Mouse (Mus musculus): ENCODE results near the gene Znhit1. TPM values are rescaled to one million over a fixed set of nuclear protein-coding genes. Genes with fewer than 3 reads are reported as not detected.

The Znhit1 gene
- polyA plus RNA-seq, 1 experiment from 2014 or later = 97.4 TPM

GRCm38 (mm10) chr5:136987138-136987933 lies 485 bp downstream of the Znhit1 start:
- Histone ChIP-seq H3K36me3 (ENCODE audit: insufficient read depth) (peaks cover 37% of the 10 kb centered on the region), H3K9ac (peak overlapping the region; percentile 96), H3K4me1 (ENCODE audit: insufficient read depth) (peaks cover 4% of the 10 kb centered on the region), H3K27ac (ENCODE audit: low read depth) (peak overlapping the region; percentile 98), H3K4me3 (ENCODE audit: low read depth, low read length) (peak overlapping the region; percentile 86), H3K27me3 (ENCODE audit: insufficient read depth, low read length) (no peaks in the 10 kb centered on the region), H3K4me2 (peak overlapping the region; percentile 72), H3K9me3 (ENCODE audit: low read depth, low read length) (no peaks in the 10 kb centered on the region)
- DNase-seq (peak; percentile 85), ATAC-seq (ENCODE audit: insufficient read depth) (peak; percentile 65)
- WGBS = under 1% methylated on average over 67 of the region's 67 CpGs
- no peak for TF ChIP-seq CTCF (IDR thresholded peaks at IDR 0.05; ENCODE audit: low read depth)

- DNase-seq = peak; percentile 100
- Histone ChIP-seq H3K27ac (ENCODE audit: low read depth) (peak within 1 kb of the TSS; percentile 98), H3K27me3 (ENCODE audit: insufficient read depth, low read length) (no peaks in the 10 kb centered on the region), H3K4me2 (peak within 1 kb of the TSS; percentile 72), H3K4me1 (ENCODE audit: insufficient read depth) (peaks cover 4% of the 10 kb centered on the region), H3K9me3 (ENCODE audit: low read depth, low read length) (no peaks in the 10 kb centered on the region), H3K36me3 (ENCODE audit: insufficient read depth) (peaks cover 36% of the 10 kb centered on the region), H3K4me3 (ENCODE audit: low read depth, low read length) (peak within 1 kb of the TSS; percentile 86), H3K9ac (peak within 1 kb of the TSS; percentile 96)
- under 1% methylated on average over 26 of the region's 26 CpGs for WGBS
- peak; percentile 88 for ATAC-seq (ENCODE audit: insufficient read depth)
- no peak; the same call in 1 of the 2 replicates for TF ChIP-seq CTCF (IDR thresholded peaks at IDR 0.05; ENCODE audit: low read depth)
These were observed 1.1 kb downstream of the Znhit1 start, which contains the start of gene Plod3 for GRCm38 (mm10) chr5:136986695-136987137. Gene Plod3, plus strand, starts transcription at chr5:136987019.

GRCm38 (mm10) chr5:136984828-136985227 lies 3.0 kb downstream of the Znhit1 start:
- Histone ChIP-seq H3K4me3 (ENCODE audit: low read depth, low read length) (no peak overlapping the region), H3K27me3 (ENCODE audit: insufficient read depth, low read length) (no peaks in the 10 kb centered on the region), H3K9me3 (ENCODE audit: low read depth, low read length) (no peaks in the 10 kb centered on the region), H3K36me3 (ENCODE audit: insufficient read depth) (peaks cover 32% of the 10 kb centered on the region), H3K4me2 (no peak overlapping the region), H3K4me1 (ENCODE audit: insufficient read depth) (peaks cover 4% of the 10 kb centered on the region), H3K27ac (ENCODE audit: low read depth) (no peak overlapping the region), H3K9ac (no peak overlapping the region)
- ATAC-seq (ENCODE audit: insufficient read depth) (no peak), DNase-seq (peak; percentile 35)
- TF ChIP-seq CTCF (IDR thresholded peaks at IDR 0.05; ENCODE audit: low read depth) = no peak
- 44% methylated on average over 14 of the region's 14 CpGs for WGBS

- peak; percentile 72 for DNase-seq
- Histone ChIP-seq H3K4me3 (ENCODE audit: low read depth, low read length) (no peak overlapping the region), H3K27me3 (ENCODE audit: insufficient read depth, low read length) (no peaks in the 10 kb centered on the region), H3K4me1 (ENCODE audit: insufficient read depth) (peaks cover 4% of the 10 kb centered on the region), H3K27ac (ENCODE audit: low read depth) (no peak overlapping the region), H3K9ac (no peak overlapping the region), H3K9me3 (ENCODE audit: low read depth, low read length) (no peaks in the 10 kb centered on the region), H3K4me2 (no peak overlapping the region), H3K36me3 (ENCODE audit: insufficient read depth) (peaks cover 25% of the 10 kb centered on the region)
- TF ChIP-seq CTCF (IDR thresholded peaks at IDR 0.05; ENCODE audit: low read depth) = peak; percentile 64
- 48% methylated on average over 15 of the region's 16 CpGs for WGBS
- ATAC-seq (ENCODE audit: insufficient read depth) = no peak
These were observed 5.4 kb downstream of the Znhit1 start for GRCm38 (mm10) chr5:136982338-136982930.

GRCm38 (mm10) chr5:136980974-136981373 lies 6.8 kb downstream of the Znhit1 start:
- WGBS = 87% methylated on average over 8 of the region's 8 CpGs
- Histone ChIP-seq H3K27me3 (ENCODE audit: insufficient read depth, low read length) (no peaks in the 10 kb centered on the region), H3K36me3 (ENCODE audit: insufficient read depth) (peaks cover 25% of the 10 kb centered on the region), H3K9me3 (ENCODE audit: low read depth, low read length) (no peaks in the 10 kb centered on the region), H3K27ac (ENCODE audit: low read depth) (no peak overlapping the region), H3K4me1 (ENCODE audit: insufficient read depth) (peaks cover under 1% of the 10 kb centered on the region; the same call in 1 of the 2 replicates), H3K4me3 (ENCODE audit: low read depth, low read length) (no peak overlapping the region), H3K4me2 (no peak overlapping the region), H3K9ac (no peak overlapping the region)
- TF ChIP-seq CTCF (IDR thresholded peaks at IDR 0.05; ENCODE audit: low read depth) = peak; percentile 32; the same call in 1 of the 2 replicates
- DNase-seq (no peak), ATAC-seq (ENCODE audit: insufficient read depth) (no peak)

- H3K27ac ChIP-seq (ENCODE audit: low read depth) = no peak overlapping the region
- ATAC-seq (ENCODE audit: insufficient read depth) (no peak), DNase-seq (no peak)
- TF ChIP-seq CTCF (IDR thresholded peaks at IDR 0.05; ENCODE audit: low read depth) = no peak
- H3K9ac ChIP-seq = no peak overlapping the region
- H3K9me3 ChIP-seq (ENCODE audit: low read depth, low read length) = no peaks in the 10 kb centered on the region
- H3K27me3 ChIP-seq (ENCODE audit: insufficient read depth, low read length) = no peaks in the 10 kb centered on the region
- no peak overlapping the region for H3K4me2 ChIP-seq
- no peak overlapping the region for H3K4me3 ChIP-seq (ENCODE audit: low read depth, low read length)
- 87% methylated on average over 2 of the region's 2 CpGs for WGBS
- peaks cover 25% of the 10 kb centered on the region for H3K36me3 ChIP-seq (ENCODE audit: insufficient read depth)
- H3K4me1 ChIP-seq (ENCODE audit: insufficient read depth) = no peaks in the 10 kb centered on the region
These were observed 8.1 kb downstream of the Znhit1 start for GRCm38 (mm10) chr5:136979762-136980161.

- Histone ChIP-seq H3K27ac (ENCODE audit: low read depth) (no peak overlapping the region), H3K4me2 (no peak overlapping the region), H3K9ac (no peak overlapping the region), H3K4me3 (ENCODE audit: low read depth, low read length) (no peak overlapping the region), H3K9me3 (ENCODE audit: low read depth, low read length) (no peaks in the 10 kb centered on the region), H3K4me1 (ENCODE audit: insufficient read depth) (no peaks in the 10 kb centered on the region), H3K36me3 (ENCODE audit: insufficient read depth) (peaks cover 20% of the 10 kb centered on the region), H3K27me3 (ENCODE audit: insufficient read depth, low read length) (no peaks in the 10 kb centered on the region)
- WGBS = 58% methylated on average over 4 of the region's 4 CpGs
- TF ChIP-seq CTCF (IDR thresholded peaks at IDR 0.05; ENCODE audit: low read depth) = no peak
- no peak for DNase-seq
- no peak for ATAC-seq (ENCODE audit: insufficient read depth)
These were observed 10.1 kb downstream of the Znhit1 start for GRCm38 (mm10) chr5:136977769-136978168.
